Mouse (Mus musculus): ENCODE measurements around the gene Focad.

Gene Focad

GRCm38 (mm10) chr4:88396995-88397521, 302.6 kb downstream of the Focad start:
- no peak for DNase-seq (ENCODE audit: low read depth, low spot score)

DNA sequence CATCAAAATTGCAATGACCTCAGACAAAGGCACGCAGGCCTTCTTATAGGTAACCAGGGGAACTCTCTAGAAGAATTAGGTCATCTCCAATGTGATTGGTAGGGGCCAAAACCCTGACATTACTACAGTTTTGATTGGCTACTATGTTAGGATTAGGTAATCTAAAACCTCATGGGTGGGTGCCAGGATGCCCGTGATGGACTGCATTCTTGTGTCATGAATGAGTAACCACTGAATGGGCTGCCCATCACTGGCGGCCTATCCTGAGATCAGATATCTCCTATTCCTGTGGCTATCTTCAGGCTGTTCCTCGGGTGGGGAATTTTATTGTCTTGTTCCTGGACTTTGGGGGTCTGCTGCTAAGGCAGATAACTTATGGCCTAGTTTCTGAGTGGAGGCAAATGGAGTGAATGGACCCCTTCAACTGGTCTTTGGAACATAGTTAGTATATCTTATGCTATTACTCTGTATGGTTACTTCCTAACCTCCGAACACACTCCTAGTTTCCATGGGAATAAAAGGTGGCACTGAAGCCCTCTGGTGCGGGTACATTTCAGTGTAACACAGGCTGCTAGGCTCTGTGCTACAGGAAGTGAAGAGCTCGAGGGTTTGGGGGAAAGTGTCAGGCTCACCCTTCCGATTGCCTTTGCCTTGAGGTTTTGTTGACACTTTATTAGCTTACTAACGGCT, 306.0 kb downstream of the Focad start:
- DNase-seq (ENCODE audit: low read depth, low spot score): no peak

DNA sequence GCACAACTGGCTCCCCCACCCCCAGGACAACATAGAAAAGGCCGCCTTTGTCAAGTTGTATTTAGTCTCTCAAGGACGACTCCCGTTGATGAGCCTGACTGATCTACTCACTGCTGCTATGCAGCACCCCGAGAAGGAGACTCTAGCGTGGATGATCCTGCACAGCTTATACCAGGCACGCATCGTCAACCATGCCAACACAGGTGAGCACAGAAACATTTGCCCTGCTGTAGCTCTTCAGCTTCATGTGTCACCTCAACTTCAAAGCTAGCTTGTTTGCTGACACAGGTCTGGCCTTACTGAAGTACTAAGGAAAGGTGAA, 306.5 kb downstream of the Focad start:
- DNase-seq (ENCODE audit: low read depth, low spot score): no peak

GRCm38 (mm10) chr4:88402884-88403283, 308.5 kb downstream of the Focad start:
- DNase-seq (ENCODE audit: low read depth, low spot score): no peak

DNA sequence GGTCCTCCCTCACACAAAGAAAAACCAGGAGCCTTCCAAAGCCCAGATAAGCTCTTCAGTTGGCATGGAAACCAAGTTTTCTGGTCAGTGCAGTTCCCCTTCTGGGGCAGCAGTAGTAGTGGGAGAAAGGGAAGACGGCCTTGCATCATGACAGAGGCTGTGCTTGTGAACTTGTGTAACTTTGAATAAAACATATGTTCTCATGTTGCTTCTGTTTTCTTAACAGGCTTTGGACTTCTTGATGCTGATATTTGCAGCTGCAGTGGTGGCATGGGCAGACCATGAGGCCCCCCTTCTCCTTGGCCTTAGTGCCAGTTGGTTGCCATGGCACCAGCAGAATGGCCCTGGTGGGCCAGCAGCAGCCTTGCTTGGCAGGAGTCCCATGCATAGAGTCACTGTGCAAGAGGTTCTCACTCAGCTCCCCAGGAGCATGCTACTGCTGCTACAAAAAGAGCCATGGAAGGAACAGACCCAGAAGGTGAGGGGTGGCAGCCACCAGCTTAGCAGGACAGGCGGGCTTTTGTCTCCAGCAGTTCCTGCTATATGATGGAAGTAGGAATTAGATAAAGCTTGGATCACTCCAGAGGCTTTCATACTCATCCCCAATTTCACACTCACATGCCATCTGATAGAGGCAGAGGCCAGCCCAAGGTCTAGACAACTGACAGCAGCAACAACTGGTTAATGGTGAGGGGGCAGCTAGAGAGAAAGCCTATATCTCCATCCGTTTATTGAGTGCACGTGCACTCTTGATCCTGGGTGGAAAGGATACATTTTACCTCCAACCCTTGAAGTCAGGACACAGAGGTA, 312.7 kb downstream of the Focad start:
- DNase-seq (ENCODE audit: low read depth, low spot score): no peak

DNA sequence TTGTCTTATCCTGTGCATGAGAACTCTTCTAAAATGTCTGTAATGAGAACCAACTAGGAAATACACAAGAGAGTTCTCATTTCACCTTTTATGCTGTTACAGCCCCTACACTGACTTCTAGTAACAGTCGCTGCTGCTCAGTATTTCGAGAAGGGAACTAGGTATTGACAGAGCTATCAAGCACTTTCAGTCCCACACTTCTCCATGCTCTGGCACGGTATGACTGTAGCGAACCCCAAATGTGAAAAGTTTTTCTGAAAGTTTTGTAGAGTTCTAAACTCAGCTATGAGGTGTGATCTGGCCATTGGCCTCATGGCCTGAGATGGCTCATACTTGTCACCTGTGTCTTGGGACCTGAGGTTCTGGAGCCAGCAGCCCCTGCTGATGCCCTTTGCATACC, 314.9 kb downstream of the Focad start:
- DNase-seq (ENCODE audit: low read depth, low spot score): no peak

- no peak for DNase-seq (ENCODE audit: low read depth, low spot score)
These were observed 317.9 kb downstream of the Focad start for GRCm38 (mm10) chr4:88412331-88412730.

DNA sequence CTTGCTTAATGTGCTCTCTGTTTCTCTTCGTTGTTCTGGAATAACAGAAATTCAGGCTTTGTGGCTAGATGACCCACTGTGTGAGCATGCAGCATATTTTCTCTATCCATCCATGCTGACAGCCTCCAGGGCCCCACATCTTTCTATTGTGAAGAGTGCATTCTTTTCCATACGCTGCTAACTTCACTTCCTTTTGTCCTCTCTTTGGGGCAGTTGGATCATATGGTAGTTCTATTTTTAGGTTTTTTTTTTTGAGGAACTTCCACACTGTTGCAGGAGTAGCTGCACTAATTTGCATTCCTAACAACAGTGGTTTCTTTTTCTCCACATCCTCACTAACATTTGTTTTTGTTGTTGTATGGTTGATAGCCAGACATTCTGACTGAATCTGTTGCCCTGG, 320.6 kb downstream of the Focad start:
- DNase-seq (ENCODE audit: low read depth, low spot score): no peak

DNA sequence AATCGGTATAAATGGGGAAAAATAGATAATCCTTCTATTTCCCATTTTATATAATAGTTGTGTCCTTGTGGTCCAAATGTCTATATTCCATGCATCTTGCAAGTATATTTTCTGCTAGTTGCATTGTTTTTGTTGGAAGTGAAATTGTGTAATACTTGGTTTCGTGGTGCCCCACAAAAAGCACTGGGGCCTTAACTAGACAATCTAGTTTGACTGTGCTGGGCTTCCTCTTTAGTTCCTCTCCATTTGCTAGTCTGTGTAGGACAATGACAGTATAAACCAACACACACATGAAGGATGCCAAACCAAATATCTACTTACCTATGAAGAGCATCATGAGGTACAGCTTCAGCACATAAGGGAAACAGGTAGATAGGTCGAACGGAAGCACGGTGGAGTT, 324.9 kb downstream of the Focad start:
- no peak for DNase-seq (ENCODE audit: low read depth, low spot score)

DNA sequence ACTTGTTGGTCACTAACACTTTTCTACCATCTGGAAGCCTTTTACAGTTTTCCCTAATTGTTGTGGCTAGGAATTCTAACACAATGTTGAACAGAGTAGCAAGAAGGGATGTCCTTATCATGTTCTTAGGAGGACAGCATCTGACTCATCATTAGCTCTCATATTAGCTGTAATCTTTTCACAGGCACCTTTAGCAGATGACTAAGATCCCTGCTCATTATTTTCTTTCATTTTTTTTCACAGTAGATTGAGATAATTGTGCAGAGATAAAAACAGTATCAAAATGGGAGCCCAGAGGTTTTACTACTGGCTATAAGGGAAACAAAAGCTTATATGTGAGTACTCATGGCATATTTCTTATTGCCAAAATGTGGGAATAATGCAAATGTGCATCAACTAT, 330.1 kb downstream of the Focad start:
- DNase-seq (ENCODE audit: low read depth, low spot score): no peak

DNA sequence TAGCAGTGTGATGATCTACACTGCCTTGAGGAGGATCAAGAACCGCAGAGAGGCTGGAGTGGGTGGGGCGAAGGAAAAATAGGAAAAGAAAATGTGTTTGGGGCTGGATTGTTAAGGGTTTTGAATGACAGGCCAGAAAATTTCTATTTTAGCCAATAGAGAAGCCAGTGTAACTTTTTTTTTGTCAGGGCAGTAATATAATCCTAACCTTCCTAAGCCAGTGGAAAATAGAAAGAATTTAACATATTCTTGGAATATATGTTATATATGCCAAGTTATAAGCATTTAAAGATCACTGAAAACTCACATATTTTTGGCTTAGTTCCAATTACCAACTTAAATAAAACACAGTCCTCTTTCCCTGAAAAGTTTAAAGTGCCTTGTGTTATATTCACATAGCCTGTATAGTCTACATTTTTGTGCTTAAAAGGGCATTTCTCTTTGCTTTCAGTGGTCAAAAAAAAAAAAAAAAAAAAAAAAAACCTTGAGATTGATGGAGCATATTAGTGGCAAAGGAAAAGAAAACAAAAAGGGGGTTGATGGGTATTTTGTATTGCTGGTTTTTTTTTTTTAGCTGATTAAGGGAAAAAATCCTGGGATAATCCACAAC, 333.3 kb downstream of the Focad start:
- no peak for DNase-seq (ENCODE audit: low read depth, low spot score)

- no peak for DNase-seq (ENCODE audit: low read depth, low spot score)
These were observed 338.1 kb downstream of the Focad start for GRCm38 (mm10) chr4:88432412-88433024.

GRCm38 (mm10) chr4:88436593-88437165, 342.2 kb downstream of the Focad start:
- no peak for DNase-seq (ENCODE audit: low read depth, low spot score)

GRCm38 (mm10) chr4:88437166-88437565, 342.7 kb downstream of the Focad start:
- no peak for DNase-seq (ENCODE audit: low read depth, low spot score)

GRCm38 (mm10) chr4:88437917-88438316, 343.5 kb downstream of the Focad start:
- DNase-seq (ENCODE audit: low read depth, low spot score): no peak

DNA sequence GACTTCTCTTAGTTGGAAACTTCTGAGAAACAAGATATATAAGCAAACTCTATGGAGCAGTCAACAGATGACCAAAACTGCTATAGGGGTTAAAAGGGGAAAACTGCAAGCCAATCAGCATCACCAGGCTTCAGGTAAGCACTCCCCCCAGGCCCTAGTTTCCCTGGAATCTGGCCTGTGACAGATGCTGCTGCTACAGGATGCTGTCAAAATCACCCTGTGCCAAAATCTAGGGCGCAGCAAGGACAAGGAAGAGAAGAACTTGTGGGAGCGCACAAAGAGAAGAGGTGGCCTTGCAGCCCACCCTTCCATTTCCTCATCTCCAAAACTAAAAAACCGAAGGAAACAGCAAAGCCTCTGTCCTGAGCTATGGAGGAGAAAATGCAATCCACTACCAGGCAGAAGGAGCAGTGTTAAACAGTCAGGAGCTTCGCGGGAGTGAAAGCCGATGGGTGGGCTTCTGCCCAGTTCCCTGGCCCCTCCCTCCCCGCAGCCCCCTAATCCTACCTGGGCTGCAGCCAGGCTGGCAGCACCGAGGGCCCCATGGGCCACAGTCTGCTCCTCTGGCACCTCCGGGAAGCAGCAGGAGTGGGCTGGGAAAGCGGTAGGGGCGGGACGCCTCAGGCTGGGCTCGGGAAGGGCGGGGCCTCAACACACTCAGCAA, 344.0 kb downstream of the Focad start, which contains the start of gene Hacd4:
Hacd4 (minus strand) TSS at position 603 of the 664 bp plus-strand sequence.
- no peak for DNase-seq (ENCODE audit: low read depth, low spot score)

DNA sequence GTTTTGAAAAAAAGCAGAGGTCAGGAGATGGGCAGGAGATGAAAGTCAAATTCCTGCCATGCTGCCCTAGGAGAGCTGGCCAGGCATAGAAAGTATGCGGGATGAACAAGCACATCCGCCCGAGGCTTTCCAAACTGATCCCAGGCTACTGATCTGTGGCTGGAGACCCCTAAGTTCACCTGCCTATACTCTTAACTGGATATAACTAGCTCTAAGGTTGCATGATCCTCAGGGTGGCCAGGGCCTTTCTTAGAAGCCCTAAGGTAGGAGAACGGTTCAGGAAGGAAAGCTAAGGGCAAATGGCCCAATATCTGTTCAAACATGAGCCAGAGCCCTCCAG, 344.5 kb downstream of the Focad start:
- DNase-seq (ENCODE audit: low read depth, low spot score): no peak

DNA sequence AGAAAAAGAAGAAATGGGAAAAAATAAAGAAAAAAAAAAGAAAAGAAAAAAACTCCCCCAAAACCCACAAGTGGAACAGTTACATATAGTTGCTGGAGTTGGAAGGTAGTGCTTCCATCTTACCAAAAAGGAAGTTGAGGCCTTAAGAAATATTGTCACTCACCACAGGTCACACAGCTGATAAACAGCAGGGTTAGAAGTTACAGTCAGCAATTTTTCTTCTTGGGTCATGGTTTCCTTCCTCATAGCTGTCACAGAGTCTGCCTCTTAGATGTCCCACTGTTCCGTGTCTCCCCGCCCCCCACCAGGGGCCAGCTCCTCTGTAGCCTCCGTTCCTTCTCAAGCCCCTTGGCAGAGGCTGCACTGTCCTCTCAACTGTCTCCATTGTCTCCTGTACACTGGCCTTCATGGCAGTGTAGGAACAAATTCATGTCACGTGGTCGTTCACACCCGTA, 345.3 kb downstream of the Focad start:
- no peak for DNase-seq (ENCODE audit: low read depth, low spot score)

- DNase-seq (ENCODE audit: low read depth, low spot score): no peak
These were observed 346.4 kb downstream of the Focad start for GRCm38 (mm10) chr4:88440814-88441213.

DNA sequence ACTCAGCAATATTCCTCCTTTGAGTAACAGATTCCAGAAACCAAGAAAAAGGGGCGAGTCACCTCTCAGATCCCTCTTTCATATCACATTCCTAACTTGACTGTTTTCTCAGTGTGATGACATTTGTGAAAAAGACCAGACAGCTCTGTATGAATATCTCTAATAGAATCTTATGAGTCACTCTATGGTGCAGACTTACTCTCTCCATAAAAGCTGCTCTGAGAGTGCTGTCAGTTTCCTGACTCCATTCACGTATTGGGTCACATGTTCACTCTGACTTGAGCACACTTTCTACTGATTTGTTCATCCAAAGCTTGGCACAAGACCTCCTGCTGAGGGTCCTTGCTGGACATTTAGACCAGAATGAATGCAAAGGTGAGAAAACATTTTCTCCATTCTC, 354.5 kb downstream of the Focad start:
- no peak for DNase-seq (ENCODE audit: low read depth, low spot score)

DNA sequence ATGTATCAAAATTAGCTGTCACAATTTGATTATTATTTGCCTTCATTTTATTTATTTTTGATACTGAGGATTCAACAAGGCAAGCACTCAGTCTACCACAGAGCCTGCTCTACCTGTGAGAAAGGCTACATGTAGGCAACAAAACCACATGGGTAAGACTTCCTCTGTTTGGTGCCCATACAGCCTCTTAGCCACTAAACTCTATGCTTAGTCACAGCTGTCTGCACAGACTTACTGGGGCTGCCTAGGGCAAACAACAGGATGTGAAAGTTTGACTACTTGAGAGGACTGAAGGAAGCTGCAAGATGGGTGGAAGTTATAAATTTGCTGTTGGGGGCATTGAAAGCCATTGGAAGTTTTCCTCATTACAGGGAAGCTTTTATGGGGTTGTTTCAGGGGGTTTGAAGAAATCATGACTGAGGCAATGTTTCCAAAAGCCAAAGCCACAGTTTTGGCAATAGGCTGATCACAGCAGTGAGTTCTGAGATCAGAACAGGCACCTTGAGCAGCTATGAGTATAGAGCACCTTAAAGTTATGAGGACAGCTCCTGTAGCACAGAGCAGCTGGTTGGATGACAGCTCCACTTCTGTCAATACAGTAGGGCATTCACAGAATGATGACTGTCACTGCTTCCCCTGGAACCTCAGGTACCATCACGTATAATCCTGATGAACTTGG, 355.8 kb downstream of the Focad start:
- no peak for DNase-seq (ENCODE audit: low read depth, low spot score)
